Mouse (Mus musculus) small intestine, adult 2 months (tissue): ENCODE measurements around the gene Htr2a.

Source experiments
- CTCF ChIP-seq: fragments of 200-500 bp; IDR thresholded peaks from 2 replicates; pipeline ENCODE4 v1.5.1; 2012; ENCODE audit warnings: low read depth, mild to moderate bottlenecking, control low read depth, inconsistent platforms, low read length, moderate library complexity, mixed read lengths; ENCODE audit not compliant: insufficient replicate concordance, insufficient read length; ENCODE audit errors: extremely low read depth
- POLR2A ChIP-seq: fragments of 200-500 bp; IDR thresholded peaks from 2 replicates; pipeline ENCODE4 v1.6.1; 2012; ENCODE audit warnings: low read depth, mild to moderate bottlenecking, control low read depth, inconsistent platforms, low read length, moderate library complexity

DNA sequence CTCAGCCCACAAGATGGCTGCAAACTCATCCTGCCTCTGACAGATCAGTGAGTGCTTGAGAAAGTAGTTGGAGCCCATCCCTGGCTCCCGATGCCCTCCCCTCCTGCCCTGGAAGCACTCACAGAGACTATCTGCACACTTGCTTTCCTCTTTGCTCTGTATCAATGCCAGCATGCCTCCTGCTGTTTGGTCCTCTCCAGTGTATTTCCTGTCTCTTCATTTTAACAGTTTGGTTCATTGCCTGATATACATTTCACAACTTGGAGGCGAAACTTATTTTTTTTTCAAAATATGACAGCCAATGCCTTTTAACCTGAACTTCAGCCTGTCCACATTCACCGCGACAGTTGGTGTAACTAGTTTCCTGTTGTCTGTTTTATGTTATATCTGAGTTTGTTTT is 11.0 kb downstream of the Htr2a start:
- no peak for TF ChIP-seq CTCF
- no peak for TF ChIP-seq POLR2A
